Mouse (Mus musculus) thymus, adult 2 months (tissue): ENCODE data around the gene Exog. TPM values are rescaled to one million over a fixed set of nuclear protein-coding genes. Genes with fewer than 3 reads are reported as not detected.

Experiments
- DNase-seq: peaks from one replicate; pipeline ENCODE4 v3.0.0; 2021
- H3K27ac ChIP-seq: fragments of 200-500 bp; 2 replicates; pipeline ENCODE4 v1.5.1; 2012; ENCODE audit warnings: low read length, control low read depth; ENCODE audit not compliant: control insufficient read depth, insufficient read depth
- H3K27me3 ChIP-seq: fragments of 200-500 bp; 2 replicates; pipeline ENCODE4 v1.6.1; 2012; ENCODE audit warnings: mild to moderate bottlenecking, low read length, moderate library complexity, mixed read lengths; ENCODE audit not compliant: control insufficient read depth, insufficient read depth
- H3K36me3 ChIP-seq: fragments of 200-500 bp; 2 replicates; pipeline ENCODE4 v1.6.1; 2012; ENCODE audit warnings: mild to moderate bottlenecking, low read length, moderate library complexity; ENCODE audit not compliant: control insufficient read depth, insufficient read depth
- H3K4me1 ChIP-seq: fragments of 200-500 bp; replicated peaks from 2 replicates; pipeline ENCODE4 v1.6.1; 2012; ENCODE audit warnings: low read length; ENCODE audit not compliant: control insufficient read depth, insufficient read depth
- H3K4me3 ChIP-seq: fragments of 200-500 bp; 2 replicates; pipeline ENCODE4 v1.5.1; 2012; ENCODE audit warnings: mild to moderate bottlenecking, low read length, control low read depth, moderate library complexity; ENCODE audit not compliant: control insufficient read depth, insufficient read depth
- CTCF ChIP-seq: fragments of 200-500 bp; IDR thresholded peaks from 2 replicates; pipeline ENCODE4 v1.5.1; 2012; ENCODE audit warnings: mild to moderate bottlenecking, control low read depth, low read length, moderate library complexity, borderline replicate concordance; ENCODE audit not compliant: control insufficient read depth, poor library complexity, insufficient read depth; ENCODE audit errors: extremely low read depth
- POLR2A ChIP-seq: fragments of 200-500 bp; IDR thresholded peaks from 2 replicates; pipeline ENCODE4 v1.6.1; 2012; ENCODE audit warnings: mild to moderate bottlenecking, low read length, control low read depth, moderate library complexity; ENCODE audit not compliant: control insufficient read depth, poor library complexity, insufficient read depth; ENCODE audit errors: extremely low read depth
- WGBS: fragments of 180-500 bp; shearing (Covaris S2); methylation state at CpG from one replicate; pipeline ENCODE4 v1.1.7; 2018; 5-methylcytosine and 5-hydroxymethylcytosine counted together
- polyA plus RNA-seq: library from polyadenylated mRNA; depleted of rRNA; stranded (reverse); fragments of >200 nt; gene quantifications from 2 replicates; pipeline ENCODE4 v1.2.3, GENCODE M21; 2012

Gene Exog
- polyA plus RNA-seq, 1 experiment: 9.2 TPM

DNA sequence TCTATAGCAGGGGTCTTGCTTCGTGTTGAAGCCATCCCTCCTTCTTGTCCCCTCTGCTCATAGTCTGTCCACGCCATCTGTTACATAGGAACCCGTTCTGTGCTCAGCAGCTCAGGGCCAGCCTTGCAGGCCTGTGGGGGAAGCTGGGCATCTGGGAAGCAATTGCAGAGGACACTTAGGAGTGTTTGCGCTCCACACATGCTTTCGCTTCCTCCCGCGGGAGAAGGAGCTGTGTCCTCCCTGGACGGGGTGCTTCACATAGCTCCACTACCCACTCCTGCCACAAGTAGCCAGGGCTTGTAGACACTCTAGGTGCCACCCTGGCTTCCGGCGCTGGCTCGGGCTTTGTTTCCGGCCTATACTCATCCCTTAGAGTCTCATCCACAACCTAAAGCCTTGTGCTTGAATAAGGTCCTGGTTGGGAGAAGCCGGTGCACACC is 18.7 kb upstream of the Exog start:
- H3K4me1 ChIP-seq: no peaks in the 10 kb centered on the region
- TF ChIP-seq CTCF (no peak), POLR2A (no peak)
- no peaks in the 10 kb centered on the region for H3K27me3 ChIP-seq
- H3K36me3 ChIP-seq: no peaks in the 10 kb centered on the region
- H3K27ac ChIP-seq: no peak overlapping the region
- no peak for DNase-seq
- 96% methylated on average over 13 of the region's 13 CpGs for WGBS
- H3K4me3 ChIP-seq: no peak overlapping the region

DNA sequence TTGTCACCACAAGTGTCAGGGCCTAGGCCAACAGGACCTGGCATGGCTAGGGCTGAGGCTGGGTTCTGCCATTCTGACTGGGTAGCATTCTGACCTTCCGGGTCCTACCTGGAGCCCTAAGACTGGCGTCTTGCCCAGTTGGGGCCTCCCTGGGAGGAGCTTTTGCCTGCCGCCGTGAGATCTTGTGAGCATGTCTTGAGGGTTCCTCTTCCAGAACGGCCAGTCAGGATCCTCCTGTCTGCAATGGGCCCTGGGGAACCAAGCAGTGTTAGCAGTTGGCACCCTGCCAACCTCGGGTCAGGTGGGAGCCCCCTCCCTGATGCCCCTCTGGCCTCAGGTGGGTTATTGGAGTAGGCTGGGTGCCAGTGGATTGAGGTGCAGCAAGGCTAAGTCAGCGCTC is 18.3 kb upstream of the Exog start:
- H3K36me3 ChIP-seq: no peaks in the 10 kb centered on the region
- no peak overlapping the region for H3K27ac ChIP-seq
- no peaks in the 10 kb centered on the region for H3K27me3 ChIP-seq
- no peak for TF ChIP-seq POLR2A
- no peak for TF ChIP-seq CTCF
- H3K4me3 ChIP-seq: no peak overlapping the region
- no peak for DNase-seq
- WGBS: 79% methylated on average over 7 of the region's 7 CpGs
- H3K4me1 ChIP-seq: no peaks in the 10 kb centered on the region

DNA sequence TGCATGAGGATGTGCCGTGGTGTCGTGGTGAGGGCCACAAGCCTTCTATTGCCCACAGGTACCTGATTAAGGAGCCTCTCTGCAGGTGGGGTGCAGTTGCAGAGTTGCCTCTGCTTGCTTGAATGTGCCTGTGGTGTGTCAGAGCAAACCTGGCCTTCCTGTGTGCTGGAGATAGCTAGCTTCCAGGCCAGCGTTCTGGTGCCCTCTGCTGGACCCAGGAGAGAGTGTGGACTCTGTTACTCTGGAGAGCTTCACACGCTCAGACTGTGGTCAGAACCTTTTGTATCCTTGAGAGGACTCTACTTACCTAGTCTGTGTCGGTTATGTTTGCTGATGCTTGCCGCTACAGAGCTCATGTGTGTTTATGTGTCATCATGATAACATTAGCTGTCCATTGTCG is 14.4 kb upstream of the Exog start:
- no peak for TF ChIP-seq POLR2A
- peak; percentile 71; the same call in 1 of the 2 replicates for TF ChIP-seq CTCF
- no peak overlapping the region for H3K27ac ChIP-seq
- WGBS: 61% methylated on average over 7 of the region's 7 CpGs
- peak; percentile 70 for DNase-seq
- H3K4me3 ChIP-seq: no peak overlapping the region
- H3K4me1 ChIP-seq: no peaks in the 10 kb centered on the region
- no peaks in the 10 kb centered on the region for H3K27me3 ChIP-seq
- no peaks in the 10 kb centered on the region for H3K36me3 ChIP-seq

DNA sequence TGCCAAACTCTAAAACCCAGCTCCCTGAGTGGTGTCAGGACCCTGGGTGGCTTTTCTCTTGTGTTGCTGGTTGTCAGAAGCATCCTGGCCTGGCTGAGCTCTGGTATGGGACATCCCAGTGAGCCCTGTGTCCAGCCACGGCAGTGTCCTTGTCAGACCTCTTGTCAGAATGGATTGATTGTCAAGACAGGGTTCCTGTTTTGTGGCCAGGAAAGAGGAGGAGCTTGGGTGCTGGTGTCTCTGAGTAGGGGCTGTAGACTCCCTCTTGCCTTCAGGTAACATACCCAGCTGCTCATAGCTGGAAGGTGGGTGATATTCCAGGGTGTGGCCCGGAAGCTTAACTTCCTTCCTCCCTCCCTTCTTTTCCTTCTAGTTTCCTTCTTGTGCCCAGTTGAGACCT is 8.9 kb upstream of the Exog start:
- TF ChIP-seq CTCF: no peak
- TF ChIP-seq POLR2A: no peak
- Histone ChIP-seq H3K27me3 (no peaks in the 10 kb centered on the region), H3K4me3 (no peak overlapping the region), H3K27ac (no peak overlapping the region), H3K36me3 (no peaks in the 10 kb centered on the region), H3K4me1 (no peaks in the 10 kb centered on the region)
- WGBS: 72% methylated on average over 2 of the region's 2 CpGs
- no peak for DNase-seq

DNA sequence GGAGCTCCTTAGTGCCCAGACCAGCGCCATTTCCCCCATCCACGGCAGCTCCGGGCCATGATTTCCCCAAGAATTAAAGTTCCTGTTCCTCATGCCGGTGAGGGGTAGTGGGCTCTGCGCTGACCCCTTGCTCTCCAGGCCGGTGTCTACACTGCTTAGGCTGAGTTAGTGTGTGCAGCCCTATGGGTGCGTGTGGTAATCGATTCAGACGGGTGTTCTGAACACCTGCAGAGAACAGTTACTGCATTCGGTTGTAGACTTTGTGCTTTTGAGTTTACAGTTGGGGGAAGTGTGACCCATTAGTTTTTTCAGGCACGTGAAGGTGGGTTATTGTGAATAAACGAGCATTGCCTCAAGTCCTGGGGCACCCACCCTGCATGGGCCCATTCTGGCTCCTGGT is 6.7 kb upstream of the Exog start:
- Histone ChIP-seq H3K4me1 (no peaks in the 10 kb centered on the region), H3K36me3 (no peaks in the 10 kb centered on the region), H3K4me3 (no peak overlapping the region), H3K27me3 (no peaks in the 10 kb centered on the region), H3K27ac (no peak overlapping the region)
- DNase-seq: no peak
- WGBS: 94% methylated on average over 12 of the region's 12 CpGs
- TF ChIP-seq CTCF (no peak), POLR2A (no peak)

- Histone ChIP-seq H3K36me3 (no peaks in the 10 kb centered on the region), H3K27me3 (no peaks in the 10 kb centered on the region), H3K4me1 (no peaks in the 10 kb centered on the region), H3K27ac (no peak overlapping the region), H3K4me3 (no peak overlapping the region)
- TF ChIP-seq CTCF (no peak), POLR2A (no peak)
- 96% methylated on average over 9 of the region's 9 CpGs for WGBS
- no peak for DNase-seq
Observed at GRCm38 (mm10) chr9:119438498-119439000, 6.2 kb upstream of the Exog start.

DNA sequence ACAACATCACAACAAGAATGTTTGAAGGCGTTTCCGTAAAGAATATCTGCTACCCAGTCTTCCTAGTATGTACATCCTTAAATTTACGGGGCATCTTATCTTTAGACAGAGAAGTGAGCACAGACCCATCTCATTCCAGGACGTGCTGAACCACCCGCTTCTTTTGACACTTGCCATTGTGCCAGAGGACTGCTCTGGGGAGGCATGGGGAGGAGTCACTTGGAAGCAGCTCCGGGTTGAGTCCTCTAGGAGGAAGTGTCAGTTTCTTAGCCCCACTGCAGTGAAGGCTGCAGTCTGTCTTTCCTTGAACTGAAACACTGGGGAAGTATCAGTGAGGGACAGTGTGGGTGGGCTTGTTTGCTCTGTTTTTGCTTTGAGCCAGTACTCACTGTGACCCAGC is 994 bp downstream of the Exog start:
- H3K4me1 ChIP-seq: peaks cover 7% of the 10 kb centered on the region
- H3K36me3 ChIP-seq: peaks cover 31% of the 10 kb centered on the region
- no peaks in the 10 kb centered on the region for H3K27me3 ChIP-seq
- WGBS: 10% methylated on average over 6 of the region's 6 CpGs
- H3K27ac ChIP-seq: no peak overlapping the region
- no peak for TF ChIP-seq POLR2A
- no peak for TF ChIP-seq CTCF
- H3K4me3 ChIP-seq: no peak overlapping the region
- DNase-seq: no peak
